8 mouse cellular contexts compared by ENCODE assay signal in the genomic region with DNA sequence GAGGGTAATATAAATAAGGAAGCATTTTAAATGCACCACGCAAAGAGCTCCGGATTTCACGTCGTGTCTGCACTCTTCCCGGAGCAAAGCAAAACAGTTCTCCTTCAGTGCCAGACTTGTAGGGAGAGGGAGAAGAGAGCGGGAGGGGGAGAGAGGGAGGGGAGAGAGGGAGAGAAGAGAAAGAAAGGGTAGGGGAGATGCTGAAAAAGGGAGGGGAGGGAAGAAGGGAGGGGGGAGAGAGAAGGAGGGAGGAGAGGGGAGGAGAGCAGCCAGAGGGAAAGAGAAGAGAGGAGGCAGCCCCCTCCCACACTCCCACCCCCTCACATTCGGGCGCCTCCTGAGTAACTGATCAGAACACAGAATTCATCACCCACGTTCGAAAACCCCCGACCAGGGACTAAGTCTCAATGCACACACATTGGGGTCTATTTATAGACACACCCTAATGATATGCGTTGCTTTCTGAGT.
DNase-seq lines count a peak whose midpoint lies in the region; ATAC-seq and TF ChIP-seq lines count a peak whose summit lies in the region.

No protein-coding gene starts in this region.

- no peak for TF ChIP-seq POLR2A in CH12.LX (IDR thresholded peaks at IDR 0.05; ENCODE audit: low read depth, low read length)

- H3K79me2 ChIP-seq in CH12.LX (replicated peaks; ENCODE audit: control insufficient read depth, extremely low read depth, insufficient read depth, poor library complexity, severe bottlenecking) = no peaks in the 10 kb centered on the region

- H3K9me3 ChIP-seq in CH12.LX (replicated peaks; ENCODE audit: low read length) = no peaks in the 10 kb centered on the region
- H3K9me3 ChIP-seq in forebrain, embryonic 13.5 days (replicated peaks) = no peaks in the 10 kb centered on the region
- H3K9me3 ChIP-seq in liver, postnatal 0 days (ENCODE audit: low read length) = no peaks in the 10 kb centered on the region

- H3K4me1 ChIP-seq in CH12.LX (ENCODE audit: control insufficient read depth in 1 of 2, insufficient read depth in 2 of 2) = peaks cover 11 to 43% of the 10 kb centered on the region in 2 experiments
- peaks cover 61% of the 10 kb centered on the region for H3K4me1 ChIP-seq in forebrain, embryonic 13.5 days
- H3K4me1 ChIP-seq in liver, postnatal 0 days (ENCODE audit: insufficient read depth) = no peaks in the 10 kb centered on the region

- peak overlapping the region; percentile 23; the same call in 1 of the 2 replicates for H3K9ac ChIP-seq in CH12.LX (ENCODE audit: insufficient read depth, low read depth)
- H3K9ac ChIP-seq in forebrain, embryonic 13.5 days = peak overlapping the region; percentile 50
- H3K9ac ChIP-seq in liver, postnatal 0 days (replicated peaks) = no peak overlapping the region

- TF ChIP-seq RAD21 in CH12.LX (IDR thresholded peaks at IDR 0.05; ENCODE audit: low read depth, low read length) = no peak

- peak; percentile 65 for ATAC-seq in forebrain, embryonic 13.5 days
- ATAC-seq in liver, postnatal 0 days = no peak

- DNase-seq in gastrocnemius, adult 2 months = no peak
- no peak for DNase-seq in gastrocnemius, postnatal 25 days
- DNase-seq in CH12.LX (ENCODE audit: extremely low read depth) (no peak), MN1 (ENCODE audit: low spot score) (no peak), adipocyte (ENCODE audit: low spot score) (no peak)
- no peak for DNase-seq in liver, postnatal 0 days
- no peak for DNase-seq in thymus, postnatal 10 days (ENCODE audit: low spot score in 2 of 2)

- intact Hi-C loops in gastrocnemius, adult 2 months (cut with DNase I) = no loop called here

- TF ChIP-seq EP300 in CH12.LX (IDR thresholded peaks at IDR 0.05; ENCODE audit: low read length) = no peak
- TF ChIP-seq EP300 in liver, postnatal 0 days (IDR thresholded peaks at IDR 0.05; ENCODE audit: low read depth) = no peak

- peak overlapping the region; percentile 54 for H3K4me3 ChIP-seq in gastrocnemius, adult 2 months
- peak overlapping the region in 1 of 3 experiments; percentile 18 for H3K4me3 ChIP-seq in CH12.LX (replicated peaks in 1 of 3; ENCODE audit: low read depth in 2 of 3, low read length in 2 of 3, poor library complexity in 1 of 3)
- H3K4me3 ChIP-seq in forebrain, embryonic 13.5 days = peak overlapping the region; percentile 43
- H3K4me3 ChIP-seq in liver, postnatal 0 days (ENCODE audit: low read depth, low read length) = no peak overlapping the region

- no peak for TF ChIP-seq CTCF in gastrocnemius, adult 2 months (IDR thresholded peaks at IDR 0.05)
- no peak for TF ChIP-seq CTCF in CH12.LX (conservative IDR thresholded peaks at IDR 0.05 in 1 of 2, IDR thresholded peaks at IDR 0.05 in 1 of 2; ENCODE audit: low read depth in 2 of 2, low read length in 2 of 2)
- TF ChIP-seq CTCF in liver, postnatal 0 days (IDR thresholded peaks at IDR 0.05; ENCODE audit: low read depth) = no peak

- no peaks in the 10 kb centered on the region for H3K36me3 ChIP-seq in CH12.LX (replicated peaks in 1 of 2; ENCODE audit: control insufficient read depth in 1 of 2, insufficient read depth in 1 of 2, low read length in 1 of 2)
- H3K36me3 ChIP-seq in forebrain, embryonic 13.5 days (ENCODE audit: poor library complexity, severe bottlenecking) = no peaks in the 10 kb centered on the region
- no peaks in the 10 kb centered on the region for H3K36me3 ChIP-seq in liver, postnatal 0 days (replicated peaks; ENCODE audit: insufficient read depth, low read length)

- H3K27me3 ChIP-seq in CH12.LX (replicated peaks) = peaks cover 52% of the 10 kb centered on the region
- H3K27me3 ChIP-seq in forebrain, embryonic 13.5 days = no peaks in the 10 kb centered on the region
- peaks cover 25% of the 10 kb centered on the region; the same call in 1 of the 2 replicates for H3K27me3 ChIP-seq in liver, postnatal 0 days (ENCODE audit: insufficient read depth, low read length)

- peak overlapping the region; percentile 67 for H3K27ac ChIP-seq in gastrocnemius, adult 2 months
- H3K27ac ChIP-seq in CH12.LX (ENCODE audit: insufficient read depth, low read depth) = no peak overlapping the region
- H3K27ac ChIP-seq in forebrain, embryonic 13.5 days = peak overlapping the region; percentile 94
- no peak overlapping the region for H3K27ac ChIP-seq in liver, postnatal 0 days (ENCODE audit: low read depth)

- in situ Hi-C loops in CH12.LX (cut with MboI; ENCODE audit: low pct_ligation_motif_present, low pct_unique_long_range_greater_than_20kb, low sequenced_read_pairs) = no loop called here

- H3K4me2 ChIP-seq in CH12.LX (ENCODE audit: insufficient read depth, low read depth, poor library complexity, severe bottlenecking) = peak overlapping the region; percentile 100
- H3K4me2 ChIP-seq in forebrain, embryonic 13.5 days = peak overlapping the region; percentile 72
- H3K4me2 ChIP-seq in liver, postnatal 0 days (ENCODE audit: low read depth, low read length) = peak overlapping the region; percentile 56

- dilution Hi-C loops in CH12.LX (cut with MboI; ENCODE audit: extremely low pct_ligation_motif_present, extremely low pct_unique_long_range_greater_than_20kb, low sequenced_read_pairs) = no loop called here

- under 1% methylated on average over 12 of the region's 12 CpGs for WGBS in forebrain, embryonic 13.5 days
- under 1% methylated on average over 12 of the region's 12 CpGs for WGBS in liver, postnatal 0 days (ENCODE audit: insufficient replicate concordance)

TF ChIP-seq in CH12.LX, 34 proteins besides CTCF, POLR2A, EP300 and RAD21:
- TF ChIP-seq ETS1 (conservative IDR thresholded peaks at IDR 0.05; ENCODE audit: low read depth, low read length) (no peak), ZNF384 (IDR thresholded peaks at IDR 0.05; ENCODE audit: low read depth, low read length) (no peak), IRF4 (IDR thresholded peaks at IDR 0.05; ENCODE audit: low read depth, low read length) (no peak), TBP (conservative IDR thresholded peaks at IDR 0.05; ENCODE audit: low read depth, low read length) (no peak)

Comparison
In these comparisons a context has a peak if more than half of its experiments do, and no peak if none do; other contexts are left out.
1. H3K27ac ChIP-seq: peak in gastrocnemius, adult 2 months (single experiment) and forebrain, embryonic 13.5 days (single experiment); none in CH12.LX (single experiment) and liver, postnatal 0 days (single experiment).
2. Peak in every context shown above with its lines, with median percentiles within 50 percentile points of each other: H3K4me2 ChIP-seq.